Mouse (Mus musculus) splenic B cell, adult 2 months (primary cell): ENCODE results near the gene Smc3.

Experiments used
- DNase-seq: peaks from one replicate; pipeline ENCODE4 v3.0.0-alpha.2; 2011; ENCODE audit warnings: low read depth, low spot score
- H3K27me3 ChIP-seq: 2 replicates; pipeline ENCODE4 v1.6.1; 2012; ENCODE audit warnings: mild to moderate bottlenecking, low read length, moderate library complexity, mixed read lengths; ENCODE audit not compliant: control insufficient read depth, poor library complexity, insufficient read depth, severe bottlenecking
- H3K36me3 ChIP-seq: 2 replicates; pipeline ENCODE4 v1.6.1; 2012; ENCODE audit warnings: mild to moderate bottlenecking, low read length, moderate library complexity, mixed read lengths; ENCODE audit not compliant: control insufficient read depth, poor library complexity, insufficient read depth, severe bottlenecking

The Smc3 gene

GRCm38 (mm10) chr19:53600549-53601362, 558 bp downstream of the Smc3 start:
- DNase-seq: no peak
- no peaks in the 10 kb centered on the region for H3K27me3 ChIP-seq
- peaks cover 2% of the 10 kb centered on the region; the same call in 1 of the 2 replicates for H3K36me3 ChIP-seq

- peak; percentile 19 for DNase-seq
- peaks cover 2% of the 10 kb centered on the region; the same call in 1 of the 2 replicates for H3K36me3 ChIP-seq
- H3K27me3 ChIP-seq: no peaks in the 10 kb centered on the region
Measured at GRCm38 (mm10) chr19:53601363-53601655, 1.1 kb downstream of the Smc3 start.

GRCm38 (mm10) chr19:53608921-53609320, 8.7 kb downstream of the Smc3 start:
- no peak for DNase-seq
- no peaks in the 10 kb centered on the region for H3K27me3 ChIP-seq
- H3K36me3 ChIP-seq: no peaks in the 10 kb centered on the region

- DNase-seq: no peak
- Histone ChIP-seq H3K36me3 (peaks cover 15% of the 10 kb centered on the region; the same call in 1 of the 2 replicates), H3K27me3 (no peaks in the 10 kb centered on the region)
Measured at GRCm38 (mm10) chr19:53621681-53622080, 21.5 kb downstream of the Smc3 start.

GRCm38 (mm10) chr19:53638041-53638440, 37.8 kb downstream of the Smc3 start:
- peak; percentile 59 for DNase-seq
- peaks cover 20% of the 10 kb centered on the region for H3K36me3 ChIP-seq
- H3K27me3 ChIP-seq: no peaks in the 10 kb centered on the region

GRCm38 (mm10) chr19:53638727-53639126, 38.5 kb downstream of the Smc3 start:
- DNase-seq: no peak
- H3K27me3 ChIP-seq: no peaks in the 10 kb centered on the region
- H3K36me3 ChIP-seq: peaks cover 20% of the 10 kb centered on the region

- Histone ChIP-seq H3K27me3 (no peaks in the 10 kb centered on the region), H3K36me3 (peaks cover 19% of the 10 kb centered on the region)
- DNase-seq: peak; percentile 40
Measured at GRCm38 (mm10) chr19:53644020-53644595, 43.9 kb downstream of the Smc3 start.

GRCm38 (mm10) chr19:53647301-53647700, 47.1 kb downstream of the Smc3 start:
- peaks cover 8% of the 10 kb centered on the region; the same call in 1 of the 2 replicates for H3K36me3 ChIP-seq
- DNase-seq: no peak
- H3K27me3 ChIP-seq: no peaks in the 10 kb centered on the region

GRCm38 (mm10) chr19:53648056-53648455, 47.9 kb downstream of the Smc3 start:
- DNase-seq: no peak
- Histone ChIP-seq H3K27me3 (no peaks in the 10 kb centered on the region), H3K36me3 (peaks cover 8% of the 10 kb centered on the region; the same call in 1 of the 2 replicates)

- H3K27me3 ChIP-seq: no peaks in the 10 kb centered on the region
- peak; percentile 74 for DNase-seq
- H3K36me3 ChIP-seq: peaks cover 8% of the 10 kb centered on the region; the same call in 1 of the 2 replicates
Measured at GRCm38 (mm10) chr19:53648802-53649236, 48.6 kb downstream of the Smc3 start.

GRCm38 (mm10) chr19:53649361-53649760, 49.2 kb downstream of the Smc3 start:
- Histone ChIP-seq H3K27me3 (no peaks in the 10 kb centered on the region), H3K36me3 (peaks cover 5% of the 10 kb centered on the region; the same call in 1 of the 2 replicates)
- no peak for DNase-seq

GRCm38 (mm10) chr19:53649802-53650201, 49.6 kb downstream of the Smc3 start:
- H3K36me3 ChIP-seq: peaks cover 5% of the 10 kb centered on the region; the same call in 1 of the 2 replicates
- no peaks in the 10 kb centered on the region for H3K27me3 ChIP-seq
- DNase-seq: no peak

GRCm38 (mm10) chr19:53650921-53651320, 50.7 kb downstream of the Smc3 start:
- no peak for DNase-seq
- no peaks in the 10 kb centered on the region for H3K27me3 ChIP-seq
- H3K36me3 ChIP-seq: no peaks in the 10 kb centered on the region; the same call in 1 of the 2 replicates

- Histone ChIP-seq H3K27me3 (no peaks in the 10 kb centered on the region), H3K36me3 (no peaks in the 10 kb centered on the region)
- DNase-seq: no peak
Measured at GRCm38 (mm10) chr19:53652267-53652666, 52.1 kb downstream of the Smc3 start.

GRCm38 (mm10) chr19:53653624-53654467, 53.6 kb downstream of the Smc3 start:
- Histone ChIP-seq H3K27me3 (no peaks in the 10 kb centered on the region), H3K36me3 (no peaks in the 10 kb centered on the region)
- no peak for DNase-seq
